Mouse (Mus musculus) MEL (cell line): ENCODE measurements around the gene Iqca.

Experiments
- BHLHE40 ChIP-seq: IDR thresholded peaks from 2 replicates; pipeline ENCODE4 v1.6.1; 2012; ENCODE audit warnings: low read depth, mild to moderate bottlenecking, inconsistent platforms, low read length, improper control_type of control experiment, borderline replicate concordance
- NELFE ChIP-seq: IDR thresholded peaks from 2 replicates; pipeline ENCODE4 v1.6.1; 2011; ENCODE audit warnings: low read depth, low read length, improper control_type of control experiment
- POLR2A ChIP-seq, 2 experiments: IDR thresholded peaks; 2 replicates each; pipeline ENCODE4 v1.6.1; 2011 to 2012; ENCODE audit warnings: low read length in 2 of 2, mild to moderate bottlenecking in 2 of 2, control low read depth in 1 of 2, improper control_type of control experiment in 1 of 2, low read depth in 1 of 2, moderate library complexity in 1 of 2; ENCODE audit not compliant: control insufficient read depth in 1 of 2, insufficient read depth in 1 of 2, poor library complexity in 1 of 2
- RCOR1 ChIP-seq: IDR thresholded peaks from 2 replicates; pipeline ENCODE4 v1.6.1; 2012; ENCODE audit warnings: low read depth, mild to moderate bottlenecking, inconsistent platforms, low read length, improper control_type of control experiment

DNA sequence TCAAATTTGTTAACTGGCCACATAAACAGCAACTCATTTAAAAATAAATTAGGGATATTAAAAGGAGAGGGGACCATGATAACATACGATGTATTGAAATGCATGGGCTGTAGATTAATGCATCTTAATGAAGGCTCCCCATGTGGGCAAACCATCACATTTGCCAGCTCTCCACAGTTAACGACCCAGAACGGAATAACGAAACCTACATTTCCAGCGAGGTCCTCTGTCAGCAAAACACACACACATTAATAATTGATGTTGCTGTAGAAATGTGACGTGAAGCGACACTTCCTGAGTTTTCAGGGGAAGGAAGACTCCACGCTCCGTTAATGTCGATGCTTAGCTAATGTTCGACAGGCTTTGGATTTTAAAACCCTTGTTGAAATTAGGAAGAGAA lies 20.8 kb downstream of the Iqca start:
- TF ChIP-seq POLR2A (IDR thresholded peaks at IDR 0.05; ENCODE audit: control insufficient read depth in 1 of 2, insufficient read depth in 1 of 2, low read depth in 1 of 2, low read length in 2 of 2, poor library complexity in 1 of 2) (no peak), NELFE (no peak), BHLHE40 (no peak), RCOR1 (no peak)
